Mouse (Mus musculus) hindlimb bud, embryonic 11.5 days (tissue): ENCODE measurements around the gene Frmd5.

Experiments
- DNase-seq: peaks from one replicate; pipeline ENCODE4 v3.0.0-alpha.2; 2012; ENCODE audit warnings: low read depth, low spot score; ENCODE audit errors: extremely low spot score

Frmd5 gene

GRCm38 (mm10) chr2:121625901-121626300 is 181.0 kb downstream of the Frmd5 start:
- DNase-seq, result no peak

- DNase-seq, result no peak
Measured at GRCm38 (mm10) chr2:121621262-121622163, 185.4 kb downstream of the Frmd5 start.

GRCm38 (mm10) chr2:121620582-121621261 is 186.2 kb downstream of the Frmd5 start:
- no peak for DNase-seq

GRCm38 (mm10) chr2:121615199-121615559 is 191.7 kb downstream of the Frmd5 start:
- no peak for DNase-seq

GRCm38 (mm10) chr2:121614483-121615198 is 192.2 kb downstream of the Frmd5 start:
- no peak for DNase-seq

- DNase-seq, result no peak
Measured at GRCm38 (mm10) chr2:121612112-121612511, 194.8 kb downstream of the Frmd5 start.

GRCm38 (mm10) chr2:121610008-121610884 is 196.6 kb downstream of the Frmd5 start:
- no peak for DNase-seq

GRCm38 (mm10) chr2:121609141-121609724 is 197.7 kb downstream of the Frmd5 start:
- DNase-seq, result no peak

GRCm38 (mm10) chr2:121602397-121602796 is 204.5 kb downstream of the Frmd5 start:
- no peak for DNase-seq

- DNase-seq, result no peak
Measured at GRCm38 (mm10) chr2:121601543-121601942, 205.3 kb downstream of the Frmd5 start.

GRCm38 (mm10) chr2:121600736-121601135 is 206.2 kb downstream of the Frmd5 start:
- no peak for DNase-seq

- DNase-seq, result no peak
Measured at GRCm38 (mm10) chr2:121598249-121598648, 208.6 kb downstream of the Frmd5 start.

- DNase-seq, result no peak
Measured at GRCm38 (mm10) chr2:121596621-121597020, 210.3 kb downstream of the Frmd5 start.

- no peak for DNase-seq
Measured at GRCm38 (mm10) chr2:121594660-121595291, 212.1 kb downstream of the Frmd5 start.

GRCm38 (mm10) chr2:121594131-121594530 is 212.8 kb downstream of the Frmd5 start:
- DNase-seq, result no peak

- no peak for DNase-seq
Measured at GRCm38 (mm10) chr2:121588309-121588694, 218.6 kb downstream of the Frmd5 start.

GRCm38 (mm10) chr2:121587523-121588308 is 219.2 kb downstream of the Frmd5 start:
- DNase-seq, result no peak

- no peak for DNase-seq
Measured at GRCm38 (mm10) chr2:121584705-121585104, 222.2 kb downstream of the Frmd5 start.
